Mouse (Mus musculus) MEL-GATA-1-ER (cell line): ENCODE measurements around the gene Sh3rf3.

Source experiments
- DNase-seq: peaks from one replicate; pipeline ENCODE4 v3.0.0-alpha.2; 2012; ENCODE audit warnings: low read depth; ENCODE audit errors: extremely low read depth

Sh3rf3 gene

DNA sequence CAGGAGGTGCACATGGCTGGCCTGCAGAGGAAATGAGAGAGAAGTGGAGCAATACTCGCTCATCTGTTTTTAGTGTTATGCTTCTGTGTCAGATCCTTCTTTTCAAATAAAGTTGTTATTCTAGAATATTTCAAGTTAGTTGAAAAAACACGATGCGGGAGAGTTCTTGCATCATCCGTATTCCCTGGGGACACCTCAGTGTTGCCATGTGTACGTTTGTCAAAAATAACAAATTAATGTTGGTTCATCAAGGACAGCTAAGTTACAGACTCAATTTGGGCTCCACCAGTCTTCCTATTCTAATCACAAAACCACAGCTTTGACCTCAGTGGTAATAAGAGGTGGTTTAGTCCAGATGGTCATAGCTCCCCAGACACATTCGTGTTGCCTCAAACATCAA is 35.4 kb downstream of the Sh3rf3 start:
- DNase-seq = no peak

- no peak for DNase-seq
Measured at GRCm38 (mm10) chr10:58854548-58855198, 41.5 kb downstream of the Sh3rf3 start.

GRCm38 (mm10) chr10:58855199-58855751 is 42.1 kb downstream of the Sh3rf3 start:
- no peak for DNase-seq

GRCm38 (mm10) chr10:58855814-58856213 is 42.7 kb downstream of the Sh3rf3 start:
- no peak for DNase-seq

- DNase-seq = no peak
Measured at GRCm38 (mm10) chr10:58856742-58857141, 43.6 kb downstream of the Sh3rf3 start.

GRCm38 (mm10) chr10:58864735-58865134 is 51.6 kb downstream of the Sh3rf3 start:
- DNase-seq = no peak

- DNase-seq = no peak
Measured at GRCm38 (mm10) chr10:58867536-58867935, 54.4 kb downstream of the Sh3rf3 start.

- DNase-seq = no peak
Measured at GRCm38 (mm10) chr10:58869836-58870235, 56.7 kb downstream of the Sh3rf3 start.

DNA sequence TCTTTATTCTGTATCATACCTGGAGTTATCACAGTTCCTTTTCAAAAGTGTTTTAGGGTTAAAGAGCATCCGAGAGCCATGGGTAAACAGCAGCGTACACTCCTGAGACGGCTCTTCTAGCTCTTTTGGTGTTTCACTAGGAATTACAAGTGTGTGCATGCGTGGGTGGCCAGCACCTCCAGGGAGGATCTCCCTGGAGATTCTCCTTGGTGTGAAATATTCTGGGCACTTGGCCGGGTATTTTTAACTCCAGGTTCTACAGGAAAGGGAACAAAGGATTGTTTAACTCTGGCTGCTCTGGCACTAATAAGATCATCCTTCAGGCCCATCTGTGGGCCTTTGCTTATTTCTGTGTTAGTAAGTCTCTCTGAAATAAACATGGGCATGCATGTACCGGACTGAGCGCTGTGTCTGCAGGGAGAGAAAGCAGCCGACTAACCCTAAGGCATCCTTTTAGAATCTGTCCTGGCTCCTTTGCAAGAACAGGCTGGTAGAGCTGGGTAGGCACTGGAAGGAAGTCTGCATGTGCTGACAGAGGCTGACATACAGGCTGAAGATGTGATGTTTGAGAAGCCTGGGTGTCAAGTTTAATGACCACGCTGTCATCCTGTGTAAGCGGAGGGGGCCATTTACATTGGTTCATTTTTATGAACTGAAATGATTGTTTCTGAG is 58.1 kb downstream of the Sh3rf3 start:
- no peak for DNase-seq

GRCm38 (mm10) chr10:58871821-58872577 is 58.8 kb downstream of the Sh3rf3 start:
- DNase-seq = no peak

DNA sequence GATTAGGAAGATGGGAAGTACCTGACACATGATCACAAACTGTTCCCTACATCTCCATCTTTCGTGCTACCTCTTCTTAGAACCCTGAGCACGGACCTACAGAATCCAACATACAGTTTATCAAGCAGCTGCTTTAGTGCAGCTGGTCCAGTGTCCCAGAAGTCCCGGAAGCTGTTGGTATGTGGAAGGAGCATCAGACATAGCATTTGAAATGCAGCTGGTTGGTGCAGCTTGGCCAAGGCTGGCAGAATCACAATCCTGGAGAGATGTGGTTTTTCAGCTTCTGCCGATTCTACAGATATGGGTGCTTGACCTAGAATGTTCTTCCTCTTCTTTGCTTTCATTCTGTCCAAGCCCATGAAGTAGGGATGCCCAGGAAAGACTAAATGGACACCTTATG is 64.7 kb downstream of the Sh3rf3 start:
- no peak for DNase-seq

GRCm38 (mm10) chr10:58878636-58879035 is 65.5 kb downstream of the Sh3rf3 start:
- DNase-seq = no peak

GRCm38 (mm10) chr10:58882741-58883140 is 69.6 kb downstream of the Sh3rf3 start:
- no peak for DNase-seq

GRCm38 (mm10) chr10:58885351-58885750 is 72.2 kb downstream of the Sh3rf3 start:
- DNase-seq = no peak

- no peak for DNase-seq
Measured at GRCm38 (mm10) chr10:58885816-58886215, 72.7 kb downstream of the Sh3rf3 start.

GRCm38 (mm10) chr10:58890671-58891439 is 77.7 kb downstream of the Sh3rf3 start:
- DNase-seq = no peak

DNA sequence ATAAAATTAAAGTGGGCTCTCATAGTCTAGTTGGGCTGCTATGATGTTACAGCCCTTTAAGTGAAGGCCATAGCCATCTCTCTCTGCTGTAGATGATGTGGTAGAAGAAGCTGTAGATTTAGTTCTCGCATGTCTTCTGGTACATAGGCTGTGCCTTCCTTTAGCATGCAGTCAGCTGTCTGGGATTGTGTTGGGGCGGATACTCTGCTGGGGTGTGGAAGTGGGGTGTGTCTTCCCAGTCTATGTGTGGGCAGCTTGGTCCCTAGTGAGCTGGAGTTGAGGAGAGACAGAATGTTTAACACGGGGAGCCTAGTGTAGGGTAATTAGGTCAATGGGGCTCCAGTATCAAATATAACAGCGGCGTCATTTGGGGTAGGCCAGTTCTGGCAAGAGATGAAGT is 82.3 kb downstream of the Sh3rf3 start:
- no peak for DNase-seq

- DNase-seq = no peak
Measured at GRCm38 (mm10) chr10:58897009-58897543, 83.9 kb downstream of the Sh3rf3 start.

DNA sequence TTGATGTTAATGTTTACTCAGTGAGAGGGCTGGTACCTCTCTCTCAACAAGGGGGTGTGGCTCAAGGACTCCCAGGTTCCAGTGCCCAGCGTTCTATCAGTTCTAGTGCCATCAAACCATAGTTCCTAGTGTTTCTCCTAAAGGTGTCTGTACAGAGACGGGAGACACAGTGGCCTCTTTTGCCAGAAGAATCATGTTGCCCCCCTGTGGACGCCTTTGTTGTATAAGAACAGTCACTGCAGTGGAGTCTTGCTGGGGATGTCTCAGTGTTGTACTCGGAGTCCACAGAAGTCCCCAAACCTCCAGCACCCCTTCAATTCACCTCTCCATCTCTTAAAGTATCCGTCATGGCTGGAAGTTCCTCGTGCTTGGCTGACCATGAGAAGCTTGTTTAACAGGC is 92.1 kb downstream of the Sh3rf3 start:
- DNase-seq = no peak

DNA sequence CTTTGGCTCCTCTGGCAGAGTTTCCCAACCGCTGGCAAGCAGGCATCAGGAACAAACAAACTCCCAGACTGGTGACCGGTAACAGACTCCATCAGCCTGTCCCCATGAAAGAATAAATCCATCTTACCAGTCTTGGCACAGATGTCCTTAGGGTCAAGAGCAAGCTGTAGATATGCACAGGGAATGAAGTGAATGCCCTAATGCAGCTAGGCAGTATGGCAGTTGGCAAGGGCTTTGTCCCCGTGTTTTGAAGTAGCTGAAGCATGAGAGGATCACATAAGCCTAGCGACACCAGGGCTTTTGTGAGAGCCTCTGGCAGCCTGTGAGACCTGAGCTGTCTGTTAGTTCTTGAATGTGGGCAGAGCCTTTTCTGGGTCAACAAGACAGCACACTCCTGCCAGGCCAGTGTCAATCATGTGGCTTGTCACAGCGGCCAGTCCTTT is 93.9 kb downstream of the Sh3rf3 start:
- DNase-seq = no peak

DNA sequence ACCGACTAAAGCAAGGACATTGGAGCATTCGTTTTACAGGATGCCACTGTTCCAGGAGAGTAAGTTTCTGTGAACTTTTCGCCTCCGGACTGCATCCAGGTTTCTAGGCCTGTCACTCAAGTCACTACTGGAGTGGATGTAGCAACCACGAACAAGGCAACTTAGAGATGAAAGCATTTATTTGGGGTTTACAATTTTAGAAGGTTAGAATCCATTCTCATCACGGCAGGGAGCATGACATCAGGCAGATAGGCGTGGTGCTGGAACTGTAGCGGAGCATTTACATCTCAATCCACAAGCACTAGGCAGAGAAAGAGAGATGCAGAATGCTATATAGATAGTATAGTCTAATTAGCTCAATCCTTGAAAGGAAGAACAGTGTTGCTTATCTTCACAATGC is 95.3 kb downstream of the Sh3rf3 start:
- no peak for DNase-seq
